Comparison of ENCODE assay signal across 21 mouse cellular contexts in the genomic region with DNA sequence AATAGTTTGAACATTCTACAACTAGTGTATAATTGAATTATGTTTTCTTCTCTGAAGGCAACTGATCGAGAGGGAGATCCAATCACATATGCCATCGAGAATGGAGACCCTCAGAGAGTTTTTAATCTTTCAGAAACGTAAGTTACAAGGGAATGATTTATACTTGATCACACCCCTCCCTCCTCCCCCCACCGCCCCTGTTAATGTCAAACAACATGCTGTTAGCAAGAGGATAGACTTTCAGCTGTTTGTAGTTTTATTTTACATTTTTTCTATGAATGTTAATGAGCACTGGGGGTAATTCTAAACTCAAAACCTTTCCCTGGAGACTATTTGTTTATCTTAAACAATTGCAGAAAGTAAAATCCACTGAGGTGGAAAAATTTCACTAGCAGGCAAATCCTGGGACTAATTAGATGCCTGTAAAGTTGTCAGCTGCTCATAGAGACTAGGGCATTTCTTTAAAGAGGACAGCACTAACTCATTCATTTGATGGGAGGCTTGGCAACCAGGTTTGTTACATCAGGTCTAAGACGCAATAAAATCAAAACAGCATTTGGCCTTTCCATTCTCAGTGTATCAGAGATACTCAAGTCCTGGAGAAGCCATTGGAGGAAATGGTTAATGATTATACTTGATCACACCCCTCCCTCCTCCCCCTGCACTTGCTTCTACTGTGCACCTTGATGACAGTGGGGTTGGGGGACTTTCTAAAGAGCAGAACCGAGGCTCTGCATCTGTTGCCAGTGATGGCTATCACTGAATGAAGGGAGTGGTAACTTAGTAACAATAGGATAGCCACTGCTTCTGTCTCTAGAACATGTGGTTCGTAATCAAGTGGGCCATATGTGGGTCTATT.
DNase-seq lines count a peak whose midpoint lies in the region; ATAC-seq and TF ChIP-seq lines count a peak whose summit lies in the region.
"Had no signal": no experiment of that assay in that cellular context is flagged by ENCODE, and none has a peak within 500 bp of the region (broad histone marks: within the 10 kb centered on the region; RNA-seq: fewer than 3 reads in every experiment).

No protein-coding gene starts in this region.

- no peak for DNase-seq in kidney, postnatal 14 days
- peak; percentile 57 for DNase-seq in brain, embryonic 14.5 days (ENCODE audit: low read depth)
- no peak for DNase-seq in urinary bladder, adult 18-20 months (ENCODE audit: low spot score in 2 of 2)
- DNase-seq: cerebellum, adult 11-12 months; gastrocnemius, postnatal 10 days; kidney, postnatal 4 days; layer of hippocampus, adult 9-11 months; lung, adult 2 months; lung, postnatal 14 days had no signal

- no peak for TF ChIP-seq POLR2A in brain, embryonic 14.5 days (IDR thresholded peaks at IDR 0.05; ENCODE audit: borderline replicate concordance, extremely low read depth, insufficient read depth, insufficient read length, poor library complexity, severe bottlenecking)

- ATAC-seq in forebrain, embryonic 12.5 days (ENCODE audit: low FRiP score), result peak; percentile 65; the same call in 1 of the 2 replicates
- ATAC-seq in forebrain, embryonic 15.5 days (replicated peaks), result no peak
- peak; percentile 71; the same call in 1 of the 2 replicates for ATAC-seq in kidney, embryonic 16.5 days (ENCODE audit: low FRiP score, low TSS enrichment)
- peak; percentile 83; the same call in 1 of the 2 replicates for ATAC-seq in neural tube, embryonic 14.5 days (ENCODE audit: low read depth)
- ATAC-seq: CD4-positive, CD25-positive, alpha-beta regulatory T cell, adult 4 months; hindbrain, postnatal 0 days; intestine, postnatal 0 days; liver, embryonic 12.5 days had no signal

- WGBS in forebrain, embryonic 12.5 days, result 51% methylated on average over 7 of the region's 7 CpGs
- WGBS in forebrain, embryonic 15.5 days, result 31% methylated on average over 7 of the region's 7 CpGs
- WGBS in kidney, embryonic 16.5 days, result 19% methylated on average over 7 of the region's 7 CpGs
- WGBS in neural tube, embryonic 14.5 days, result 20% methylated on average over 7 of the region's 7 CpGs

- no peak for TF ChIP-seq CTCF in brain, embryonic 14.5 days (IDR thresholded peaks at IDR 0.05; ENCODE audit: borderline replicate concordance, extremely low read depth, insufficient read depth, insufficient read length)

- peaks cover 7% of the 10 kb centered on the region; the same call in 1 of the 2 replicates for H3K4me1 ChIP-seq in forebrain, embryonic 12.5 days
- H3K4me1 ChIP-seq in forebrain, embryonic 15.5 days, result peaks cover 9% of the 10 kb centered on the region; the same call in 1 of the 2 replicates
- 0 out of 2 replicates have a peak, but pooled peaks cover 6% of the 10 kb centered on the region for H3K4me1 ChIP-seq in kidney, embryonic 16.5 days (ENCODE audit: insufficient read depth, low read length)
- H3K4me1 ChIP-seq in neural tube, embryonic 14.5 days (ENCODE audit: control insufficient read depth, insufficient read depth, low read length), result 0 out of 2 replicates have a peak, but pooled peaks cover 2% of the 10 kb centered on the region
- H3K4me1 ChIP-seq: embryonic facial prominence, embryonic 12.5 days; heart, embryonic 10.5 days; limb, embryonic 13.5 days; liver, embryonic 12.5 days had no signal

- no peak overlapping the region for H3K4me2 ChIP-seq in forebrain, embryonic 12.5 days
- no peak overlapping the region for H3K4me2 ChIP-seq in forebrain, embryonic 15.5 days (replicated peaks)
- no peak overlapping the region for H3K4me2 ChIP-seq in kidney, embryonic 16.5 days (replicated peaks; ENCODE audit: low read depth, low read length)
- no peak overlapping the region for H3K4me2 ChIP-seq in neural tube, embryonic 14.5 days (ENCODE audit: low read depth, low read length)
- H3K4me2 ChIP-seq: embryonic facial prominence, embryonic 12.5 days; limb, embryonic 13.5 days; liver, embryonic 12.5 days; midbrain, embryonic 12.5 days had no signal

- no peak overlapping the region for H3K4me3 ChIP-seq in forebrain, embryonic 12.5 days (replicated peaks)
- H3K4me3 ChIP-seq in forebrain, embryonic 15.5 days, result no peak overlapping the region
- no peak overlapping the region for H3K4me3 ChIP-seq in kidney, embryonic 16.5 days (ENCODE audit: low read length)
- H3K4me3 ChIP-seq in neural tube, embryonic 14.5 days (ENCODE audit: low read depth, low read length), result no peak overlapping the region
- H3K4me3 ChIP-seq: embryonic facial prominence, embryonic 12.5 days; heart, embryonic 10.5 days; limb, embryonic 13.5 days; liver, embryonic 12.5 days; midbrain, embryonic 12.5 days had no signal

- no peak overlapping the region for H3K27ac ChIP-seq in forebrain, embryonic 12.5 days
- H3K27ac ChIP-seq in forebrain, embryonic 15.5 days (replicated peaks), result no peak overlapping the region
- no peak overlapping the region for H3K27ac ChIP-seq in kidney, embryonic 16.5 days (ENCODE audit: low read length)
- H3K27ac ChIP-seq in neural tube, embryonic 14.5 days (ENCODE audit: low read depth, low read length), result no peak overlapping the region
- H3K27ac ChIP-seq: embryonic facial prominence, embryonic 12.5 days; heart, embryonic 10.5 days; hindbrain, postnatal 0 days; limb, embryonic 13.5 days; liver, embryonic 12.5 days; midbrain, embryonic 12.5 days had no signal

- H3K9ac ChIP-seq in forebrain, embryonic 12.5 days, result no peak overlapping the region
- no peak overlapping the region for H3K9ac ChIP-seq in forebrain, embryonic 15.5 days (replicated peaks)
- H3K9ac ChIP-seq in kidney, embryonic 16.5 days (replicated peaks; ENCODE audit: low read length), result no peak overlapping the region
- H3K9ac ChIP-seq in neural tube, embryonic 14.5 days (replicated peaks; ENCODE audit: low read depth, low read length), result no peak overlapping the region
- H3K9ac ChIP-seq: embryonic facial prominence, embryonic 12.5 days; limb, embryonic 13.5 days; liver, embryonic 12.5 days; midbrain, embryonic 12.5 days had no signal

- H3K36me3 ChIP-seq in forebrain, embryonic 12.5 days (replicated peaks), result no peaks in the 10 kb centered on the region
- H3K36me3 ChIP-seq in forebrain, embryonic 15.5 days, result no peaks in the 10 kb centered on the region
- no peaks in the 10 kb centered on the region for H3K36me3 ChIP-seq in kidney, embryonic 16.5 days (ENCODE audit: insufficient read depth, low read length)
- no peaks in the 10 kb centered on the region for H3K36me3 ChIP-seq in neural tube, embryonic 14.5 days (ENCODE audit: control insufficient read depth, insufficient read depth, low read length)
- H3K36me3 ChIP-seq: embryonic facial prominence, embryonic 12.5 days; heart, embryonic 10.5 days; limb, embryonic 13.5 days; liver, embryonic 12.5 days; midbrain, embryonic 12.5 days had no signal

- H3K27me3 ChIP-seq in forebrain, embryonic 12.5 days, result no peaks in the 10 kb centered on the region
- H3K27me3 ChIP-seq in forebrain, embryonic 15.5 days, result no peaks in the 10 kb centered on the region
- H3K27me3 ChIP-seq in kidney, embryonic 16.5 days (ENCODE audit: insufficient read depth, low read length), result no peaks in the 10 kb centered on the region
- no peaks in the 10 kb centered on the region for H3K27me3 ChIP-seq in neural tube, embryonic 14.5 days (ENCODE audit: control insufficient read depth, insufficient read depth, low read length)
- H3K27me3 ChIP-seq: embryonic facial prominence, embryonic 12.5 days; limb, embryonic 13.5 days; liver, embryonic 12.5 days; midbrain, embryonic 12.5 days had no signal

- no peaks in the 10 kb centered on the region for H3K9me3 ChIP-seq in forebrain, embryonic 12.5 days
- no peaks in the 10 kb centered on the region for H3K9me3 ChIP-seq in forebrain, embryonic 15.5 days
- no peaks in the 10 kb centered on the region for H3K9me3 ChIP-seq in kidney, embryonic 16.5 days (ENCODE audit: low read length)
- H3K9me3 ChIP-seq in neural tube, embryonic 14.5 days (ENCODE audit: control insufficient read depth, low read length), result no peaks in the 10 kb centered on the region
- H3K9me3 ChIP-seq: embryonic facial prominence, embryonic 12.5 days; heart, embryonic 10.5 days; limb, embryonic 13.5 days; liver, embryonic 12.5 days; midbrain, embryonic 12.5 days had no signal
